Mouse (Mus musculus) C2C12 (cell line): ENCODE measurements at regions not wholly inside any gene's neighbourhood (a gene's known extent, or its start where the extent isn't known, plus 50 kb on each side); places are given as distances from the start of the nearest gene placed in this dataset.

Experiments used
- H3K27me3 ChIP-seq: one replicate; pipeline ENCODE4 v1.6.1; 2011; ENCODE audit not compliant: control insufficient read depth, insufficient read depth, insufficient read length
- H3K36me3 ChIP-seq: one replicate; pipeline ENCODE4 v1.6.1; 2011; ENCODE audit not compliant: control insufficient read depth, insufficient read depth
- H3K4me3 ChIP-seq: one replicate; pipeline ENCODE4 v1.5.1; 2011; ENCODE audit warnings: mild to moderate bottlenecking, control low read depth; ENCODE audit not compliant: poor library complexity, insufficient read depth, severe bottlenecking
- H3K79me2 ChIP-seq: one replicate; pipeline ENCODE4 v1.6.1; 2011; ENCODE audit not compliant: control insufficient read depth, insufficient read depth
- H3K79me3 ChIP-seq: one replicate; pipeline ENCODE4 v1.6.1; 2011; ENCODE audit warnings: low read depth, control low read depth
- H3ac ChIP-seq: one replicate; pipeline ENCODE3; 2011; ENCODE audit warnings: low read depth; ENCODE audit not compliant: control insufficient read depth, insufficient read length
- CEBPB ChIP-seq: IDR thresholded peaks from one replicate; pipeline ENCODE4 v1.6.1; 2011; ENCODE audit warnings: low read depth, mild to moderate bottlenecking, control low read depth, moderate library complexity
- CTCF ChIP-seq: IDR thresholded peaks from one replicate; pipeline ENCODE4 v1.5.1; 2011; ENCODE audit not compliant: control insufficient read depth, insufficient read depth, insufficient read length
- FOSL1 ChIP-seq: IDR thresholded peaks from one replicate; pipeline ENCODE4 v1.8.0; 2011; ENCODE audit warnings: mild to moderate bottlenecking, low read length; ENCODE audit not compliant: poor library complexity, insufficient read depth, severe bottlenecking
- MAX ChIP-seq: IDR thresholded peaks from one replicate; pipeline ENCODE4 v1.6.1; 2011; ENCODE audit warnings: mild to moderate bottlenecking, control low read depth
- MYOD1 ChIP-seq: IDR thresholded peaks from one replicate; pipeline ENCODE4 v1.6.1; 2011; ENCODE audit warnings: low read depth; ENCODE audit not compliant: control insufficient read depth, insufficient read length
- MYOG ChIP-seq: IDR thresholded peaks from one replicate; pipeline ENCODE4 v1.6.1; 2011; ENCODE audit not compliant: control insufficient read depth, insufficient read length; ENCODE audit errors: extremely low read depth
- USF1 ChIP-seq: IDR thresholded peaks from one replicate; pipeline ENCODE4 v1.6.1; 2011; ENCODE audit warnings: low read depth, mild to moderate bottlenecking, control low read depth, moderate library complexity

DNA sequence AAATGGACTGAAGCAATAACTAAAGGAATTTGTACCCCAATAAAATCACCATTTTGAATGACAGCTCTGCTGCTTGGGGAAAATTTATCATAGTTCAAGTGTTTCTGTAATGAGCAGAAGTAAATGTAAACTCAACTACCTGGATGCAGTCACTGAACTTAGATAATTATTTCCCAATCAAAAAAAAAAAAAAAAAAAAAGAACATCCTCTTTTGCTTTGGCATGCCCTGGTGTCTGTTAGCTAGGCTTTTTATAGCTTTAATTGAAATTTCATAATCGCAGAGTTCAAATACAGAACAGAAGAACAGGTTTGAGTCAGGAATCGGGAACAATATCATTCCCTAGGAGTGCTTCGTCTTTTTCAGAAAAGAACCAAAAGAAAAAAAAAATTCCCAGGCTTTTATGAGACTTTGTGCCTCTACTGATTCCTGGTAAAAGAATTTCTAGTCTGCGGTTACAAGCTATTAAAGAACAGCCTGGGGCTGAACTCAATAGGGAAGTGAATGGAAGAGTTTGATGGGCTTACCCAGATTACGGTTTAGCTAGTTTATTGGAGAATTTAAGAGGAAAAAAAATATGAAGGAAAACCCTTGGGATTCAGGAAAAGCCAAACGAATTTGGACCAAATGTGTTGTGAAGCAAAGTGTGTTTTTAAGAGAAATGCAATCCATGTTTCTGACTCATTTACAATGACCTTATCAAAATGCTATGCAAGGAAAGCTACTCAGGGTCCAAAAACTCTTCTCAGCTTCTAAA lies 1102.0 kb upstream of the Cited2 start:
- H3K79me3 ChIP-seq: no peaks in the 10 kb centered on the region
- no peak overlapping the region for H3K4me3 ChIP-seq
- no peaks in the 10 kb centered on the region for H3K79me2 ChIP-seq
- H3K36me3 ChIP-seq: no peaks in the 10 kb centered on the region
- TF ChIP-seq MYOG (no peak), CEBPB (peak; percentile 15)
- no peak overlapping the region for H3ac ChIP-seq
- no peaks in the 10 kb centered on the region for H3K27me3 ChIP-seq

DNA sequence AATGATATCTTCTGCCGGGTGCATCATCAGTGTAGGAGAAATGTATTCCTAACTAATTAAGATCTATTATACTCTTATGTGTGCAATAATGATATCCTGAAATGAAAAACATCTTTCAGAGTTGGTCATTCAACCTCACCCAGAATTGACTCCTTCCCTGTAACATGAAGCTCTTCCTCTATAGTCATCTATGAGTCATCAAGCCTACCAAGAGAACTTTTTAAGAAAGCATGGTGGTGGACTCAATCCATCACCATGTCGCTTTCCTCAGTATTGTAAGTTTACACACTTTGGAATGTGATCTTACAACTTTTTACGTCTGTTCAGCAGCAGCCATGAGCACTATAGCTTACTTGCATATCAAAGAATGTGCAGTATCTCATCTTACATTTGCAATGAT lies 1100.2 kb upstream of the Cited2 start:
- H3K79me3 ChIP-seq: no peaks in the 10 kb centered on the region

DNA sequence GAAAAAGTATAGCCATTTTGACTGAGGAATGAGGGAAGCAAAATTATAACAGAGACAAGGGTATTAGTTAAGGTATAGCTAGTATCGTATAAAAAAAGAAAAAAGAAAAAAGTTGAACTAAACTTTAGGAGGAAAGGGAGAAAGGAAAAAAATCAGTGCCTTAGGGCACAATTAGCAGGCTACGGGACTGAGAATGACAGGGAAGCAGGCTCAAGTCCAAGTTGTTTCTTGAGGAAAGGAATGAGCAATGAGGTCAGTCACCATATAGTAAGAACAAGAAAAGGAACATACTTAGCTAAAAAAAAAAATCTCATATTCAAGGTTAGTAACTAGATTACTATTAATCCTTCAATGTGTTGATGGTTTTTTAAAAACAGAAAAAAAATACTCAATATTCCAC lies 1089.8 kb upstream of the Cited2 start:
- Histone ChIP-seq H3ac (no peak overlapping the region), H3K36me3 (no peaks in the 10 kb centered on the region), H3K79me2 (no peaks in the 10 kb centered on the region), H3K4me3 (no peak overlapping the region), H3K27me3 (no peaks in the 10 kb centered on the region), H3K79me3 (no peaks in the 10 kb centered on the region)
- no peak for TF ChIP-seq CTCF
- TF ChIP-seq FOSL1: no peak
- no peak for TF ChIP-seq MYOD1
- TF ChIP-seq MAX: no peak
- TF ChIP-seq CEBPB: no peak
- TF ChIP-seq USF1: no peak
- TF ChIP-seq MYOG: no peak

More for the DNA sequence above, 1100.2 kb upstream of the Cited2 start:
- peak; percentile 80 for TF ChIP-seq FOSL1
- TF ChIP-seq USF1: no peak
- TF ChIP-seq MAX: peak; percentile 66
- no peaks in the 10 kb centered on the region for H3K27me3 ChIP-seq
- no peak overlapping the region for H3ac ChIP-seq
- no peaks in the 10 kb centered on the region for H3K36me3 ChIP-seq
- H3K4me3 ChIP-seq: no peak overlapping the region
- no peaks in the 10 kb centered on the region for H3K79me2 ChIP-seq

DNA sequence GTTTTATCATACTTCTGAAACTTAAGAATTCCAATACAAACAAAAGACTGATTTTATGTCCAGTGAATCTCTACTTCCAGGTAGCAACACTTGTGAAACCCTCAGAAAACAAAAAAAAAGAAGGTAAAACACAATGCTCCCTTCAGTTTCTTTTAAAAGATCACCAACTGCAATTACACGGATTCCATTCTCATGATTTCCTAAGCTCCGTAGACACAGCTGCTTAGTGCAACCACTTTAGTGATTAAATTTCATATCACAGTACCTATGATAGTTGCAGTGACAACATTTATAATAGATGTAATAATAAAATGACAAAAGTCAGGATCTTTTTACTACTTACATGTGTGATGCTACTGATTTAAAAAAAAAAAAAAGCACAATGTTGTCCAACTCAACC lies 1087.6 kb upstream of the Cited2 start:
- H3K79me2 ChIP-seq: no peaks in the 10 kb centered on the region
- no peaks in the 10 kb centered on the region for H3K27me3 ChIP-seq
- H3K79me3 ChIP-seq: no peaks in the 10 kb centered on the region
- no peak overlapping the region for H3ac ChIP-seq
- TF ChIP-seq MYOD1 (peak; percentile 78), USF1 (no peak), FOSL1 (no peak), CTCF (no peak), CEBPB (no peak)
- H3K4me3 ChIP-seq: no peak overlapping the region
- no peaks in the 10 kb centered on the region for H3K36me3 ChIP-seq

DNA sequence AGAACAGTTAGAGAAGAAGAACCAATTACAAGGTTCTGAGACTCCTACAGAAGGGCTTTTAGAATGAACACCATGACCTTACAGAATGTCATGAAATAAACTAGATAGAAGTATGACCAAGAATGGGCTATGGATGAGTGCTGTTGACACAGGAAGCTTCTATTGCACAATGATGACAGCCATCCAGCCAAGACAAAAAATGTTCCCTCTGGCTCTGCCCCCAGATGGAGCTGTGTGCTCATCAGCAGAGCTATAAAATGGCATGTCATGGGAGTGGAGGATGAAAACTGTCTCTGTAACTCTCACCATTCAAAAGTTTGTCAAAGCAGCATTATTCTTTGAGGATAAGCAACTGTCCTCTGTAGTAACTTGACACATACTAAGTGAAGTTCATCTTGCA lies 1086.0 kb upstream of the Cited2 start:
- peak; percentile 96 for TF ChIP-seq CEBPB
- TF ChIP-seq MYOG: no peak
- no peak for TF ChIP-seq MAX
- TF ChIP-seq MYOD1: no peak
- TF ChIP-seq FOSL1: no peak
- no peak for TF ChIP-seq USF1
- TF ChIP-seq CTCF: peak; percentile 3
- Histone ChIP-seq H3K79me2 (no peaks in the 10 kb centered on the region), H3K79me3 (no peaks in the 10 kb centered on the region), H3ac (no peak overlapping the region), H3K4me3 (no peak overlapping the region), H3K27me3 (no peaks in the 10 kb centered on the region), H3K36me3 (no peaks in the 10 kb centered on the region)

DNA sequence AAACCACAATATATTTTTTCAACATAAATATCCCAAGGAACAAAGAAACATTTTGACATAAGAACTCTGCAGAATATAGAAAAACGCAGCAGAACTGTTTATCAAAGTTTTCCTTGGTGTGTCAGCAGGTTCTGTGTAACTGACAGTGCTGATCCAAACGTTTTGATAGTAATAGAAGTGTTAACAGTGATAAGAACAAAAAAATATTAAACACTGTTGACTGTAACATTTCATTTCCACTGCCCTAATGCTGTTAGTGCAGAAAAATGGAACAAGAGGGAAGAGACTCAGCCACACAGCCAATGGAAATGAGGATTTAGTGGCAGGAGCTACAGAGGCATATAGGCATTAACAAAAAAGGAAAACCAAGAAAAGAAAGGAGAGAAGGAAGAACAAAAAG lies 1084.9 kb upstream of the Cited2 start:
- H3ac ChIP-seq: no peak overlapping the region
- TF ChIP-seq MAX: no peak
- no peaks in the 10 kb centered on the region for H3K36me3 ChIP-seq
- no peaks in the 10 kb centered on the region for H3K79me3 ChIP-seq
- no peak overlapping the region for H3K4me3 ChIP-seq
- no peaks in the 10 kb centered on the region for H3K79me2 ChIP-seq
- H3K27me3 ChIP-seq: no peaks in the 10 kb centered on the region
